Mouse (Mus musculus) adrenal gland, postnatal 10 days (tissue): ENCODE results near the gene Hba-a2. TPM values are rescaled to one million over a fixed set of nuclear protein-coding genes. Genes with fewer than 3 reads are reported as not detected.
A peak's percentile ranks its signal among the peaks of the same experiment; 100 is the strongest.

ENCODE experiments used
- DNase-seq: peaks from one replicate; pipeline ENCODE4 v3.0.0; 2021; ENCODE audit warnings: mixed read lengths
- total RNA-seq, 2 experiments: library from RNA; stranded (reverse); gene quantifications; 2 replicates each; pipeline ENCODE4 v1.2.3; 2021

Hba-a2 gene
- total RNA-seq, 2 experiments from 2014 or later: 3,094 to 3,969 TPM

GRCm38 (mm10) chr11:32320507-32321195 is 24.4 kb downstream of the Hba-a2 start:
- no peak for DNase-seq

- DNase-seq: peak; percentile 78
Measured at GRCm38 (mm10) chr11:32321196-32321565, 24.9 kb downstream of the Hba-a2 start.

GRCm38 (mm10) chr11:32324609-32325008 is 28.3 kb downstream of the Hba-a2 start:
- DNase-seq: peak; percentile 92

GRCm38 (mm10) chr11:32331075-32331474 is 34.8 kb downstream of the Hba-a2 start:
- DNase-seq: peak; percentile 29

- DNase-seq: no peak
Measured at GRCm38 (mm10) chr11:32331861-32332260, 35.6 kb downstream of the Hba-a2 start.

GRCm38 (mm10) chr11:32333235-32333634 is 36.9 kb downstream of the Hba-a2 start:
- no peak for DNase-seq

GRCm38 (mm10) chr11:32336435-32336907 is 40.2 kb downstream of the Hba-a2 start:
- DNase-seq: no peak

- peak; percentile 44 for DNase-seq
Measured at GRCm38 (mm10) chr11:32339131-32339531, 42.8 kb downstream of the Hba-a2 start.

- peak; percentile 68 for DNase-seq
Measured at GRCm38 (mm10) chr11:32340476-32341473, 44.5 kb downstream of the Hba-a2 start.

GRCm38 (mm10) chr11:32342770-32343191 is 46.5 kb downstream of the Hba-a2 start:
- DNase-seq: peak; percentile 56

GRCm38 (mm10) chr11:32343350-32343749 is 47.1 kb downstream of the Hba-a2 start:
- no peak for DNase-seq

- DNase-seq: no peak
Measured at GRCm38 (mm10) chr11:32345504-32346297, 49.4 kb downstream of the Hba-a2 start.

Other genes with a start within 250 kb of the Hba-a2 start
- under 1 TPM; 0.30 to 0.82 TPM for gene Il9r, start 96.2 kb upstream of the Hba-a2 start, total RNA-seq
- gene Snrnp25, start 91.1 kb upstream of the Hba-a2 start, total RNA-seq: 10 to 100 TPM; 23.9 to 26.5 TPM
- gene Rhbdf1, start 74.2 kb upstream of the Hba-a2 start, total RNA-seq: 10 to 100 TPM; 25.0 to 29.1 TPM
- gene Mpg, start 70.0 kb upstream of the Hba-a2 start, total RNA-seq: 10 to 100 TPM; 21.0 to 22.3 TPM
- gene Nprl3, start 28.8 kb upstream of the Hba-a2 start, total RNA-seq: 10 to 100 TPM; 36.9 to 50.1 TPM
- not detected for gene Hba-x, start 20.1 kb upstream of the Hba-a2 start, total RNA-seq
- gene Hba-a1, start 13.0 kb upstream of the Hba-a2 start, total RNA-seq: 1,000 to 10,000 TPM; 3,856 to 4,787 TPM
- 1 to 10 TPM in 1 of 2 experiments, under 1 TPM in 1; 0.87 to 2.2 TPM for gene Hbq1b, start 9.5 kb upstream of the Hba-a2 start, total RNA-seq
- not detected for gene Hbq1a, start 3.6 kb downstream of the Hba-a2 start, total RNA-seq
- gene Sh3pxd2b, start 51.3 kb downstream of the Hba-a2 start, total RNA-seq: 10 to 100 TPM; 14.9 to 17.2 TPM
- 10 to 100 TPM; 19.0 to 21.0 TPM for gene Ubtd2, start 158.9 kb downstream of the Hba-a2 start, total RNA-seq
- 1 to 10 TPM in 1 of 2 experiments, under 1 TPM in 1; 0.93 to 1.2 TPM for gene Efcab9, start 235.6 kb downstream of the Hba-a2 start, total RNA-seq
- 10 to 100 TPM; 11.9 to 15.1 TPM for gene Stk10, start 236.8 kb downstream of the Hba-a2 start, total RNA-seq